Mouse (Mus musculus): ENCODE data around the gene Rrm2. TPM values are rescaled to one million over a fixed set of nuclear protein-coding genes. Genes with fewer than 3 reads are reported as not detected.

Rrm2 gene
- total and polyA plus RNA-seq, 2 experiments from 2014 or later: 78.0 to 81.8 TPM

DNA sequence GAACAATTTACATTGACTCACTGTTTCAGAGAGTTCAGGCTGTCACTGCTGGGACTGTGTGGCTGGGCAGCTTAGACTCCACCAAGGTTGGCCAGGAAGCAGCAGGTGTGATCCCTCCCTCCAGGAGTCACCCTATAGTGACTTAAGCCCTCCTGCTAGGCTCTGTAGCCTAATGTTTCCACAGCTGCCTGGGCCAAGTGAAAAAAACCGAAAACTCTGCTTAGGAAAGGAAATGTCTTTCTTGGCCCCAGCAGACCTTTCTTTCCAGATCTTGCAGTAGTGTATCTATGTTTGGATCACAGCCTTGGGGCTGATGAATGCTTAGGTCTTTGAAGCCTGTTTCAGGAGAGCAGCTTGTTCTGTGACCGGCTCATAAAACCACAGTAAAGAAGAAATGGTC, 15.4 kb downstream of the Rrm2 start:
- no peaks in the 10 kb centered on the region for H3K36me3 ChIP-seq (replicated peaks; ENCODE audit: control insufficient read depth, insufficient read depth, low read length)
- no peak overlapping the region for H3K9ac ChIP-seq (replicated peaks; ENCODE audit: low read depth, low read length)
- no peak for ATAC-seq (ENCODE audit: insufficient read depth, low read depth)
- H3K27ac ChIP-seq (ENCODE audit: low read depth): no peak overlapping the region
- no peak overlapping the region for H3K4me2 ChIP-seq (ENCODE audit: low read depth, low read length)
- WGBS: 38% methylated on average over 2 of the region's 2 CpGs
- no peak for DNase-seq (ENCODE audit: low spot score)
- TF ChIP-seq EP300 (IDR thresholded peaks at IDR 0.05; ENCODE audit: low read depth): no peak
- TF ChIP-seq CTCF (IDR thresholded peaks at IDR 0.05; ENCODE audit: low read depth): no peak
- H3K4me3 ChIP-seq (ENCODE audit: low read depth, low read length): no peak overlapping the region
- no peaks in the 10 kb centered on the region for H3K27me3 ChIP-seq (ENCODE audit: control insufficient read depth, insufficient read depth, low read length)
- peaks cover 7% of the 10 kb centered on the region; the same call in 1 of the 2 replicates for H3K4me1 ChIP-seq (ENCODE audit: control insufficient read depth, insufficient read depth)
- 0 out of 2 replicates have a peak, but pooled peaks cover 4% of the 10 kb centered on the region for H3K9me3 ChIP-seq (replicated peaks; ENCODE audit: control insufficient read depth, low read length)

- H3K4me3 ChIP-seq (ENCODE audit: low read depth, low read length): no peak overlapping the region
- H3K4me2 ChIP-seq (ENCODE audit: low read depth, low read length): no peak overlapping the region
- DNase-seq (ENCODE audit: low spot score) (no peak), ATAC-seq (ENCODE audit: insufficient read depth, low read depth) (peak; percentile 36; the same call in 1 of the 2 replicates)
- no peak overlapping the region for H3K27ac ChIP-seq (ENCODE audit: low read depth)
- H3K36me3 ChIP-seq (replicated peaks; ENCODE audit: control insufficient read depth, insufficient read depth, low read length): no peaks in the 10 kb centered on the region
- no peak overlapping the region for H3K9ac ChIP-seq (replicated peaks; ENCODE audit: low read depth, low read length)
- H3K27me3 ChIP-seq (ENCODE audit: control insufficient read depth, insufficient read depth, low read length): no peaks in the 10 kb centered on the region
- peaks cover 7% of the 10 kb centered on the region; the same call in 1 of the 2 replicates for H3K4me1 ChIP-seq (ENCODE audit: control insufficient read depth, insufficient read depth)
- TF ChIP-seq CTCF (IDR thresholded peaks at IDR 0.05; ENCODE audit: low read depth): no peak
- no peak for TF ChIP-seq EP300 (IDR thresholded peaks at IDR 0.05; ENCODE audit: low read depth)
- 0 out of 2 replicates have a peak, but pooled peaks cover 4% of the 10 kb centered on the region for H3K9me3 ChIP-seq (replicated peaks; ENCODE audit: control insufficient read depth, low read length)
- WGBS: 37% methylated on average over 4 of the region's 4 CpGs
These were observed 15.8 kb downstream of the Rrm2 start for GRCm38 (mm10) chr12:24723859-24724258.

DNA sequence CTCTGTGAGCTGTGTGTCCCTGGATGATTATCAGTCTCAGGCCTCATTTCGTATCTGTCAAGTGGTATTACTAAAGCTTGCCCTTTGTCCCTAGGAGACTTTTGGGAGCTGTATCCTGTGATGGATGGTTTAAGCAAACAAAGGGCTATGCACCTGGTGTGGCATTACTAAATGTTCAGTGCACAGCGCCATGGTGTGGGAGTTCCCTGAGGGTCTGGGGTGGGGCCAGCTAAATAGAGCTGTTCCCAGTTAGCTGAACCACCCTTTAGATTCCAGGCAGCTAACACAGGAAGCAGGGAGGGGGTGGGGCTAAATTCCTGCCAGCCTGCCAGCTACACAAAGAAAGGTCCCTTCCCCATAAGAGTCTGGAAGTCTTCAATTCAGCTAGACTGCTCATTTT, 16.3 kb downstream of the Rrm2 start:
- Histone ChIP-seq H3K27me3 (ENCODE audit: control insufficient read depth, insufficient read depth, low read length) (no peaks in the 10 kb centered on the region), H3K9me3 (replicated peaks; ENCODE audit: control insufficient read depth, low read length) (0 out of 2 replicates have a peak, but pooled peaks cover 5% of the 10 kb centered on the region), H3K27ac (ENCODE audit: low read depth) (no peak overlapping the region), H3K4me2 (ENCODE audit: low read depth, low read length) (peak overlapping the region; percentile 31), H3K9ac (replicated peaks; ENCODE audit: low read depth, low read length) (no peak overlapping the region), H3K4me3 (ENCODE audit: low read depth, low read length) (no peak overlapping the region), H3K4me1 (ENCODE audit: control insufficient read depth, insufficient read depth) (peaks cover 7% of the 10 kb centered on the region; the same call in 1 of the 2 replicates), H3K36me3 (replicated peaks; ENCODE audit: control insufficient read depth, insufficient read depth, low read length) (no peaks in the 10 kb centered on the region)
- 19% methylated on average over 2 of the region's 2 CpGs for WGBS
- peak; percentile 79 for ATAC-seq (ENCODE audit: insufficient read depth, low read depth)
- TF ChIP-seq CTCF (IDR thresholded peaks at IDR 0.05; ENCODE audit: low read depth) (no peak), EP300 (IDR thresholded peaks at IDR 0.05; ENCODE audit: low read depth) (no peak)
- DNase-seq (ENCODE audit: low spot score): peak; percentile 36

DNA sequence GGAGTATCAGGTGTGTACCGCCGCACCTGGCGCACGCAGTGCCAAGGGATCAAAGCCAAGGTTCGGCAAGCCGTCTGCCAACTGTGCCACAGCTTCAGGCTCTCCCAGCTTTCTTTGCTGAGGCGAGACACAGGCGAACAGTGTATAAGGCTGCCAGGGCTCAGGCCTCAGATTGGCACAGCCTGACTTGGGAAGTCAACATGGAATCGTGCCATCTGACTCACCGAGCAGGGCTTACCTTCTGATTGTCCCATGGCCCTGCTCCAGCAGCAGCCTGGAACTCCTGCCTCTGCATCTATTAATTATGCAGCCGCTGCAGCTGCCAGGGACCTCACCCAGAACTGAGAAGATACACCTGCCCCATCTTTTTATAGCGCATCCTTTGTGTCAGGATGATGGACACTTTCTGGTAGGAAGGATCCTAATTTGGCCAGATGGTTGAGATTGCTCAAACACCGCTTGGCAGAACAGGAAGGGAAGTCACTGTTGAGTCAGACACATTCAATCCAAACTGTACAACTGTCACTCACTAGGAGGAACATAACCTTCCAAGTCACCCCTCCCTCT, 26.9 kb downstream of the Rrm2 start:
- H3K4me2 ChIP-seq (ENCODE audit: low read depth, low read length): no peak overlapping the region
- no peaks in the 10 kb centered on the region for H3K4me1 ChIP-seq (ENCODE audit: control insufficient read depth, insufficient read depth)
- no peak overlapping the region for H3K9ac ChIP-seq (replicated peaks; ENCODE audit: low read depth, low read length)
- DNase-seq (ENCODE audit: low spot score): peak; percentile 29
- H3K4me3 ChIP-seq (ENCODE audit: low read depth, low read length): no peak overlapping the region
- WGBS: 61% methylated on average over 13 of the region's 13 CpGs
- H3K27me3 ChIP-seq (ENCODE audit: control insufficient read depth, insufficient read depth, low read length): no peaks in the 10 kb centered on the region
- no peak; the same call in 1 of the 2 replicates for ATAC-seq (ENCODE audit: insufficient read depth, low read depth)
- no peaks in the 10 kb centered on the region for H3K36me3 ChIP-seq (replicated peaks; ENCODE audit: control insufficient read depth, insufficient read depth, low read length)
- H3K27ac ChIP-seq (ENCODE audit: low read depth): no peak overlapping the region
- TF ChIP-seq EP300 (IDR thresholded peaks at IDR 0.05; ENCODE audit: low read depth): no peak
- no peak for TF ChIP-seq CTCF (IDR thresholded peaks at IDR 0.05; ENCODE audit: low read depth)
- no peaks in the 10 kb centered on the region for H3K9me3 ChIP-seq (replicated peaks; ENCODE audit: control insufficient read depth, low read length)

DNA sequence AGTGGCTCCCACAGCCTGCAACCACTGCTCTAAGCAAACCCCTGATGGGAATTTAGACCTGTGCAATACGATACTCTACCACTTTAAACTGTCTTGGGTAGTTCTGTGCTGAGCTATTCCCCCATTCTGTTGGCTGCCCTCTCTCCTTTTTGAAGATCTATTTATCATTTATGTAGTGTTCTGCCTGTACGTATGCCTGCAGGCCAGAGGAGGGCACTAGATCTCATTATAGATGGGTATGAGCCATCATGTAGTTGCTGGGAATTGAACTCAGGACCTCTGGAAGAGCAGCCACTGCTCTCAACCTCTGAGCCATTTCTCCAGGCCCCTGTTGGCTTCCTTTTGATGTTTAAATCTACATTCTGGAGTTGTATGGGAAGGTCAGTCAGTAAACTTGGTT, 28.9 kb downstream of the Rrm2 start:
- H3K4me2 ChIP-seq (ENCODE audit: low read depth, low read length): no peak overlapping the region
- no peaks in the 10 kb centered on the region for H3K36me3 ChIP-seq (replicated peaks; ENCODE audit: control insufficient read depth, insufficient read depth, low read length)
- ATAC-seq (ENCODE audit: insufficient read depth, low read depth) (no peak), DNase-seq (ENCODE audit: low spot score) (no peak)
- no peak overlapping the region for H3K9ac ChIP-seq (replicated peaks; ENCODE audit: low read depth, low read length)
- H3K27ac ChIP-seq (ENCODE audit: low read depth): no peak overlapping the region
- TF ChIP-seq CTCF (IDR thresholded peaks at IDR 0.05; ENCODE audit: low read depth): no peak; the same call in 1 of the 2 replicates
- TF ChIP-seq EP300 (IDR thresholded peaks at IDR 0.05; ENCODE audit: low read depth): no peak
- no peak overlapping the region for H3K4me3 ChIP-seq (ENCODE audit: low read depth, low read length)
- no peaks in the 10 kb centered on the region for H3K27me3 ChIP-seq (ENCODE audit: control insufficient read depth, insufficient read depth, low read length)
- 69% methylated on average over 2 of the region's 2 CpGs for WGBS
- no peaks in the 10 kb centered on the region for H3K4me1 ChIP-seq (ENCODE audit: control insufficient read depth, insufficient read depth)
- H3K9me3 ChIP-seq (replicated peaks; ENCODE audit: control insufficient read depth, low read length): no peaks in the 10 kb centered on the region

GRCm38 (mm10) chr12:24739963-24740362, 31.9 kb downstream of the Rrm2 start:
- 50% methylated on average over 1 of the region's 1 CpGs for WGBS
- Histone ChIP-seq H3K36me3 (replicated peaks; ENCODE audit: control insufficient read depth, insufficient read depth, low read length) (no peaks in the 10 kb centered on the region), H3K27me3 (ENCODE audit: control insufficient read depth, insufficient read depth, low read length) (no peaks in the 10 kb centered on the region), H3K4me2 (ENCODE audit: low read depth, low read length) (no peak overlapping the region), H3K9me3 (replicated peaks; ENCODE audit: control insufficient read depth, low read length) (no peaks in the 10 kb centered on the region), H3K4me3 (ENCODE audit: low read depth, low read length) (no peak overlapping the region), H3K27ac (ENCODE audit: low read depth) (no peak overlapping the region), H3K9ac (replicated peaks; ENCODE audit: low read depth, low read length) (no peak overlapping the region), H3K4me1 (ENCODE audit: control insufficient read depth, insufficient read depth) (no peaks in the 10 kb centered on the region)
- no peak for ATAC-seq (ENCODE audit: insufficient read depth, low read depth)
- TF ChIP-seq CTCF (IDR thresholded peaks at IDR 0.05; ENCODE audit: low read depth) (no peak), EP300 (IDR thresholded peaks at IDR 0.05; ENCODE audit: low read depth) (no peak)
- no peak for DNase-seq (ENCODE audit: low spot score)

Measured in heart, postnatal 0 days (tissue).